Mouse (Mus musculus): ENCODE results near the gene Gm10799. TPM values are rescaled to one million over a fixed set of nuclear protein-coding genes. Genes with fewer than 3 reads are reported as not detected.

The Gm10799 gene
- polyA plus RNA-seq, 1 experiment = not detected

GRCm38 (mm10) chr2:104038236-104038635 is 30.1 kb downstream of the Gm10799 start:
- H3ac ChIP-seq (ENCODE audit: control insufficient read depth, insufficient read length) = no peak overlapping the region
- no peak overlapping the region for H3K4me3 ChIP-seq
- no peaks in the 10 kb centered on the region for H3K79me2 ChIP-seq (ENCODE audit: control insufficient read depth, insufficient read depth)
- H3K36me3 ChIP-seq (ENCODE audit: control insufficient read depth, insufficient read depth) = peaks cover 37% of the 10 kb centered on the region
- no peak overlapping the region for H3K4me2 ChIP-seq (ENCODE audit: low read depth)
- TF ChIP-seq POLR2A (IDR thresholded peaks at IDR 0.05; ENCODE audit: insufficient read length, low read depth) = no peak
- TF ChIP-seq E2F4 (IDR thresholded peaks at IDR 0.05; ENCODE audit: insufficient read depth) = no peak
- TF ChIP-seq MAX (IDR thresholded peaks at IDR 0.05; ENCODE audit: low read depth) = no peak
- H3K27me3 ChIP-seq (ENCODE audit: control insufficient read depth, insufficient read depth, insufficient read length) = no peaks in the 10 kb centered on the region

- no peaks in the 10 kb centered on the region for H3K79me2 ChIP-seq (ENCODE audit: control insufficient read depth, insufficient read depth)
Measured at GRCm38 (mm10) chr2:104036316-104036715, 32.0 kb downstream of the Gm10799 start.

GRCm38 (mm10) chr2:104035595-104035994 is 32.8 kb downstream of the Gm10799 start:
- no peak overlapping the region for H3ac ChIP-seq (ENCODE audit: control insufficient read depth, insufficient read length)
- H3K4me3 ChIP-seq = no peak overlapping the region
- no peaks in the 10 kb centered on the region for H3K27me3 ChIP-seq (ENCODE audit: control insufficient read depth, insufficient read depth, insufficient read length)
- TF ChIP-seq TCF12 (IDR thresholded peaks at IDR 0.05; ENCODE audit: insufficient read depth, poor library complexity, severe bottlenecking) (no peak), SRF (IDR thresholded peaks at IDR 0.05; ENCODE audit: control insufficient read depth, insufficient read length, low read depth) (no peak), USF1 (IDR thresholded peaks at IDR 0.05; ENCODE audit: low read depth) (no peak)
- peaks cover 32% of the 10 kb centered on the region for H3K36me3 ChIP-seq (ENCODE audit: control insufficient read depth, insufficient read depth)
- H3K79me2 ChIP-seq (ENCODE audit: control insufficient read depth, insufficient read depth) = no peaks in the 10 kb centered on the region
- H3K4me2 ChIP-seq (ENCODE audit: low read depth) = no peak overlapping the region

More at GRCm38 (mm10) chr2:104036316-104036715, 32.0 kb downstream of the Gm10799 start:
- H3K4me2 ChIP-seq (ENCODE audit: low read depth) = no peak overlapping the region
- TF ChIP-seq TCF3 (IDR thresholded peaks at IDR 0.05; ENCODE audit: insufficient read length, low read depth) (no peak), POLR2AphosphoS2 (IDR thresholded peaks at IDR 0.05; ENCODE audit: insufficient read length, low read depth) (no peak), USF1 (IDR thresholded peaks at IDR 0.05; ENCODE audit: low read depth) (no peak), MYOD1 (IDR thresholded peaks at IDR 0.05; ENCODE audit: control insufficient read depth in 1 of 3, insufficient read length in 2 of 3, low read depth in 2 of 3) (no peak), E2F4 (IDR thresholded peaks at IDR 0.05; ENCODE audit: insufficient read depth) (no peak), CEBPB (IDR thresholded peaks at IDR 0.05; ENCODE audit: insufficient read depth, poor library complexity, severe bottlenecking) (no peak), SRF (IDR thresholded peaks at IDR 0.05; ENCODE audit: control insufficient read depth, insufficient read length, low read depth) (no peak), MAX (IDR thresholded peaks at IDR 0.05; ENCODE audit: low read depth) (no peak), TCF12 (IDR thresholded peaks at IDR 0.05; ENCODE audit: insufficient read depth, poor library complexity, severe bottlenecking) (no peak), POLR2A (IDR thresholded peaks at IDR 0.05; ENCODE audit: insufficient read length, low read depth) (no peak), REST (IDR thresholded peaks at IDR 0.05; ENCODE audit: insufficient read depth, insufficient read length) (no peak), MYOG (IDR thresholded peaks at IDR 0.05; ENCODE audit: control insufficient read depth in 1 of 3, insufficient read depth in 1 of 3, insufficient read length in 2 of 3, low read depth in 2 of 3) (no peak)
- peaks cover 32% of the 10 kb centered on the region for H3K36me3 ChIP-seq (ENCODE audit: control insufficient read depth, insufficient read depth)
- no peaks in the 10 kb centered on the region for H3K27me3 ChIP-seq (ENCODE audit: control insufficient read depth, insufficient read depth, insufficient read length)
- H3ac ChIP-seq (ENCODE audit: control insufficient read depth, insufficient read length) = no peak overlapping the region
- H3K4me3 ChIP-seq = no peak overlapping the region

DNA sequence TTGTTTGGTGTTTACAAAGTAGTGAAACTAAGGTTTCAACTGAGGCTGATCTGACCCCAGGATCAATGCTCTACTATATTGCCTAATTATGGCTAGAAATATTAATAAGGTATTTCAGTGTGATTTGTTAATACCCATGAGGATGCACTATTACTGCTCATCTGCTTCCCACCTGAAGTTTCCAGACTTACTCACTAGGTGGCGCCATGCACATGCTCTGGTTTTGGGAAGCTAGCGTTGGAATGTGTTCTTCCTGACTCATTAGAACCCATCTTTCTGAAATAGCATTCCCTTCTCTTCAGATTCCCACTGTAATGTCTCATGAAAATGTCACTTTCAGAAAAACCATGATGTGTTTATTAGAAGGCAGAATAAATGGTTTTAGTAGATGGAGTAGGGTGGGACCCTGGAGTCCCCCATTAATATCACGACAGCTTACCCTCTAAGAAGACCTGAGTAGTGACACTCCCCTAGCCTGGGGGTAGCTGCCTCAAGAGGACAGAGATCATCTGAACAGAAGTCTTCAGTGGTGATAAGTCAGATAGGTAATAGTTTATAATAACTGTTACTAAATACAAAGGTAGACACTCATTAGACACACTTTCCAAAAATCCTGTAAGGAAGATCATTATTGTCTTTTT is 33.4 kb downstream of the Gm10799 start:
- no peak overlapping the region for H3K4me2 ChIP-seq (ENCODE audit: low read depth)
- H3K36me3 ChIP-seq (ENCODE audit: control insufficient read depth, insufficient read depth) = peaks cover 32% of the 10 kb centered on the region
- H3K27me3 ChIP-seq (ENCODE audit: control insufficient read depth, insufficient read depth, insufficient read length) = no peaks in the 10 kb centered on the region
- H3ac ChIP-seq (ENCODE audit: control insufficient read depth, insufficient read length) = no peak overlapping the region
- no peak for TF ChIP-seq MYOD1 (IDR thresholded peaks at IDR 0.05; ENCODE audit: control insufficient read depth in 1 of 3, insufficient read length in 2 of 3, low read depth in 2 of 3)
- no peak for TF ChIP-seq USF1 (IDR thresholded peaks at IDR 0.05; ENCODE audit: low read depth)
- TF ChIP-seq POLR2AphosphoS2 (IDR thresholded peaks at IDR 0.05; ENCODE audit: insufficient read length, low read depth) = no peak
- TF ChIP-seq REST (IDR thresholded peaks at IDR 0.05; ENCODE audit: insufficient read depth, insufficient read length) = no peak
- TF ChIP-seq POLR2A (IDR thresholded peaks at IDR 0.05; ENCODE audit: insufficient read length, low read depth) = no peak
- TF ChIP-seq TCF3 (IDR thresholded peaks at IDR 0.05; ENCODE audit: insufficient read length, low read depth) = no peak
- no peak for TF ChIP-seq CEBPB (IDR thresholded peaks at IDR 0.05; ENCODE audit: insufficient read depth, poor library complexity, severe bottlenecking)
- TF ChIP-seq MYOG (IDR thresholded peaks at IDR 0.05; ENCODE audit: control insufficient read depth in 1 of 3, insufficient read depth in 1 of 3, insufficient read length in 2 of 3, low read depth in 2 of 3) = no peak
- no peak for TF ChIP-seq E2F4 (IDR thresholded peaks at IDR 0.05; ENCODE audit: insufficient read depth)
- no peak for TF ChIP-seq TCF12 (IDR thresholded peaks at IDR 0.05; ENCODE audit: insufficient read depth, poor library complexity, severe bottlenecking)
- no peak for TF ChIP-seq MAX (IDR thresholded peaks at IDR 0.05; ENCODE audit: low read depth)
- TF ChIP-seq SRF (IDR thresholded peaks at IDR 0.05; ENCODE audit: control insufficient read depth, insufficient read length, low read depth) = no peak
- H3K4me3 ChIP-seq = no peak overlapping the region
- H3K79me2 ChIP-seq (ENCODE audit: control insufficient read depth, insufficient read depth) = no peaks in the 10 kb centered on the region

DNA sequence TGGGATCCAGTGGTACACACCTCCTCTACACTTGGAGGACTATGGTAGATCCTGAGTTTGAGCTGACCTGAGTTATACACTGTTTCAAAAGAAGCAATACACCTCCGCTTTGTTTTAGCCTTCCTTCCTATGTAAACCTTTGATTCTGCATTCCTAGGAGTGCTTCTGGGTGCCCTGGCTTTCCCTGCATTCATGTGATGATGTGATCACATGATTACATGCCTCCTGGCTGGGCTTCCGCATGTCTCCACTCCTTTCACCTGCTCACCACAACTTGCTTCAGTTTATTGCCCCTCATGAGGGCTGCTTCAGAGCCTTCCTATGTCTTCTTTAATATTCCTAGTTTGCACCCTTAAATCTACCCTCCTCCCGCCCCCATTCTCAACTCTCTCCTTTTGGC is 36.3 kb downstream of the Gm10799 start:
- Histone ChIP-seq H3K4me3 (no peak overlapping the region), H3K27me3 (ENCODE audit: control insufficient read depth, insufficient read depth, insufficient read length) (no peaks in the 10 kb centered on the region), H3K36me3 (ENCODE audit: control insufficient read depth, insufficient read depth) (peaks cover 22% of the 10 kb centered on the region), H3K4me2 (ENCODE audit: low read depth) (no peak overlapping the region), H3K79me2 (ENCODE audit: control insufficient read depth, insufficient read depth) (peaks cover 18% of the 10 kb centered on the region), H3ac (ENCODE audit: control insufficient read depth, insufficient read length) (no peak overlapping the region)
- TF ChIP-seq REST (IDR thresholded peaks at IDR 0.05; ENCODE audit: insufficient read depth, insufficient read length) (no peak), POLR2AphosphoS2 (IDR thresholded peaks at IDR 0.05; ENCODE audit: insufficient read length, low read depth) (no peak), MAX (IDR thresholded peaks at IDR 0.05; ENCODE audit: low read depth) (no peak), SRF (IDR thresholded peaks at IDR 0.05; ENCODE audit: control insufficient read depth, insufficient read length, low read depth) (no peak), TCF12 (IDR thresholded peaks at IDR 0.05; ENCODE audit: insufficient read depth, poor library complexity, severe bottlenecking) (no peak), E2F4 (IDR thresholded peaks at IDR 0.05; ENCODE audit: insufficient read depth) (no peak), MYOG (IDR thresholded peaks at IDR 0.05; ENCODE audit: control insufficient read depth in 1 of 3, insufficient read depth in 1 of 3, insufficient read length in 2 of 3, low read depth in 2 of 3) (no peak)
